Mouse (Mus musculus) G1E (cell line): Measurements from ENCODE around the gene Stx8.

Experiments used
- CTCF ChIP-seq: IDR thresholded peaks from 2 replicates; pipeline ENCODE4 v1.5.1; 2012; ENCODE audit warnings: low read depth, low read length, inconsistent platforms, mixed read lengths
- GATA1 ChIP-seq: IDR thresholded peaks from 2 replicates; pipeline ENCODE4 v1.6.1; 2012; ENCODE audit warnings: borderline replicate concordance, low read length, inconsistent platforms, mixed read lengths
- POLR2AphosphoS5 ChIP-seq: IDR thresholded peaks from 2 replicates; pipeline ENCODE4 v1.6.1; 2012; ENCODE audit warnings: low read depth, low read length, inconsistent platforms; ENCODE audit not compliant: insufficient replicate concordance

- TF ChIP-seq CTCF (no peak), POLR2AphosphoS5 (no peak), GATA1 (no peak)
Measured at GRCm38 (mm10) chr11:68019156-68019555, 53.2 kb downstream of the Stx8 start.
